Mouse (Mus musculus) stomach, adult 2 months (tissue): Measurements from ENCODE around the gene Far2. TPM values are rescaled to one million over a fixed set of nuclear protein-coding genes. Genes with fewer than 3 reads are reported as not detected.

Source experiments
- polyA plus RNA-seq: library from polyadenylated mRNA; depleted of rRNA; stranded (reverse); fragments of >200 nt; gene quantifications from 2 replicates; pipeline ENCODE4 v1.2.3, GENCODE M21; 2012; rRNA removed

Far2 gene
- polyA plus RNA-seq, result 0.05 and 0.40 TPM in 2 replicates

GRCm38 (mm10) chr6:148046881-148047649 is at the start of gene Far2:
Gene Far2, plus strand, starts transcription at chr6:148047259.

GRCm38 (mm10) chr6:148211897-148212680 is 165.0 kb downstream of the Far2 start, which contains the start of gene Ergic2:
Gene Ergic2, minus strand, starts transcription at chr6:148212374.

Other genes with a start within 250 kb of the Far2 start
- gene Ergic2, start 165.1 kb downstream of the Far2 start, polyA plus RNA-seq, result 2.7 and 4.3 TPM in 2 replicates